Mouse (Mus musculus): ENCODE measurements around the gene Cmtm5. TPM values are rescaled to one million over a fixed set of nuclear protein-coding genes. Genes with fewer than 3 reads are reported as not detected.

Gene Cmtm5
- polyA plus RNA-seq (2015; fragmentation: Nextera tagmentation; extraction: Ambion mirVana): 1.1 and 2.1 TPM in 2 replicates

DNA sequence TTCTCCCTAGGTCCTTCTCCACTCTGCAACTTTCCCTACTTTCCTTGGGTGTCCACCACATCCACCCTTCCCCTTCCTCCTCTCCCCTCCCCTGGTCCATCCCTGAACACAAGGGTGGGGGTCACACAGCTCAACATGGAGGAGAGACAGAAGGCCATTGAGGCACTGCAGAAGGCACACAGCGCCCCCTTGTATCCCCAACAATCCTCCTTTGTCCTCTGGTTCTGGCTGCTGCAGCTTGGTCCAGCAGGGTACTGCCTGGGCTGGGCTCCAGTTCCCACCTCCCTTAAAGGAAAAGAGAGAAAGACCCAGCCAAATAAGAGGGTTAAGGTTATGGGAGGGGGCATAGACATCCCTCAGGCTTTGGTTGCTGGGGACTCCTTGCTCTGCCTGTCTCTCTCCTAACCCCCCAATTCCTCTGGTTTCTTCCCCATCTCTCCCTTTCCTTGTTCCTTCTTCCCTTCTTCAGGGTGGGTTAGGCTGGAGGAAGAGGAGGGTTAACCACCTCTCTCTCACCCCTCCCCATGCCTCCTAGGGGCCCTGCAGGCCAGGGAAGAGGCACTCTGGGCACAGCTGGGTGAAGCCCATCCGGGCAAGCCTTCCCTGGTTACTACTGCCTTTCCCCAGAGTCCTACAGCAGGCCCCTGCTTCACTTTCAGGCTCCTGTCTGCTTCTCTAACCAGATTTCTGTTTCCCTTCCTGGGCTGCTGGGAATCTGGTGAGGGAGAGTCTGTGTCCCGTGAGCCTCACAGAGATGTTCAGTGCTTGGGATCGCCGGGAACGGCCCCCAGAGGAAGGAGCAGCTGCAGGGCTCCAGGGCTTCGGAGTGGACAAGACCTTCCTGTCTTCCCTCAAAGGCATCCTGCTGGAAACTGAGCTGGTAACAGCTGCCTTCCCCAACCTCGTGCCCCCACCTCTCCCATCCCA lies at the start of gene Cmtm5:
Cmtm5 (plus strand) TSS at position 358 of the 927 bp plus-strand sequence.
- H3K4me3 ChIP-seq (ENCODE audit: low read depth, low read length): no peak within 1 kb of the TSS
- 0 out of 2 replicates have a peak, but pooled peaks cover 3% of the 10 kb centered on the region for H3K27me3 ChIP-seq (replicated peaks; ENCODE audit: control insufficient read depth, insufficient read depth, low read length)
- no peaks in the 10 kb centered on the region for H3K4me1 ChIP-seq (replicated peaks; ENCODE audit: control insufficient read depth, insufficient read depth, low read length)
- peak; percentile 49 for TF ChIP-seq CTCF (IDR thresholded peaks at IDR 0.05; ENCODE audit: low read depth)
- H3K27ac ChIP-seq (ENCODE audit: low read depth, low read length): no peak within 1 kb of the TSS
- 48% methylated on average over 8 of the region's 8 CpGs for WGBS
- no peaks in the 10 kb centered on the region for H3K36me3 ChIP-seq (ENCODE audit: control insufficient read depth, insufficient read depth)
- no peak within 1 kb of the TSS for H3K4me2 ChIP-seq (replicated peaks; ENCODE audit: low read depth)
- no peak within 1 kb of the TSS for H3K9ac ChIP-seq (ENCODE audit: low read depth, low read length)
- no peak for ATAC-seq
- no peaks in the 10 kb centered on the region for H3K9me3 ChIP-seq (ENCODE audit: control insufficient read depth)

GRCm38 (mm10) chr14:54892200-54892599 lies 43.9 kb upstream of the Cmtm5 start, which contains the start of gene Pabpn1:
TSS of gene Pabpn1 (plus strand) at chr14:54892500.
- Histone ChIP-seq H3K27ac (ENCODE audit: low read depth, low read length) (peak within 1 kb of the TSS; percentile 47), H3K4me3 (ENCODE audit: low read depth, low read length) (peak within 1 kb of the TSS; percentile 96), H3K36me3 (ENCODE audit: control insufficient read depth, insufficient read depth) (peaks cover 29% of the 10 kb centered on the region), H3K9me3 (ENCODE audit: control insufficient read depth) (no peaks in the 10 kb centered on the region), H3K9ac (ENCODE audit: low read depth, low read length) (no peak within 1 kb of the TSS), H3K27me3 (replicated peaks; ENCODE audit: control insufficient read depth, insufficient read depth, low read length) (no peaks in the 10 kb centered on the region), H3K4me1 (replicated peaks; ENCODE audit: control insufficient read depth, insufficient read depth, low read length) (0 out of 2 replicates have a peak, but pooled peaks cover 3% of the 10 kb centered on the region), H3K4me2 (replicated peaks; ENCODE audit: low read depth) (peak within 1 kb of the TSS; percentile 60)
- ATAC-seq: no peak
- no peak for TF ChIP-seq CTCF (IDR thresholded peaks at IDR 0.05; ENCODE audit: low read depth)
- WGBS: 95% methylated on average over 3 of the region's 3 CpGs

GRCm38 (mm10) chr14:54893651-54894181 lies 42.3 kb upstream of the Cmtm5 start:
- Histone ChIP-seq H3K4me1 (replicated peaks; ENCODE audit: control insufficient read depth, insufficient read depth, low read length) (0 out of 2 replicates have a peak, but pooled peaks cover 3% of the 10 kb centered on the region), H3K9ac (ENCODE audit: low read depth, low read length) (peak overlapping the region; percentile 100), H3K27me3 (replicated peaks; ENCODE audit: control insufficient read depth, insufficient read depth, low read length) (no peaks in the 10 kb centered on the region), H3K4me2 (replicated peaks; ENCODE audit: low read depth) (peak overlapping the region; percentile 82), H3K27ac (ENCODE audit: low read depth, low read length) (peak overlapping the region; percentile 98), H3K36me3 (ENCODE audit: control insufficient read depth, insufficient read depth) (peaks cover 38% of the 10 kb centered on the region), H3K4me3 (ENCODE audit: low read depth, low read length) (peak overlapping the region; percentile 96), H3K9me3 (ENCODE audit: control insufficient read depth) (no peaks in the 10 kb centered on the region)
- WGBS: under 1% methylated on average over 32 of the region's 38 CpGs
- ATAC-seq: peak; percentile 97
- no peak for TF ChIP-seq CTCF (IDR thresholded peaks at IDR 0.05; ENCODE audit: low read depth)

DNA sequence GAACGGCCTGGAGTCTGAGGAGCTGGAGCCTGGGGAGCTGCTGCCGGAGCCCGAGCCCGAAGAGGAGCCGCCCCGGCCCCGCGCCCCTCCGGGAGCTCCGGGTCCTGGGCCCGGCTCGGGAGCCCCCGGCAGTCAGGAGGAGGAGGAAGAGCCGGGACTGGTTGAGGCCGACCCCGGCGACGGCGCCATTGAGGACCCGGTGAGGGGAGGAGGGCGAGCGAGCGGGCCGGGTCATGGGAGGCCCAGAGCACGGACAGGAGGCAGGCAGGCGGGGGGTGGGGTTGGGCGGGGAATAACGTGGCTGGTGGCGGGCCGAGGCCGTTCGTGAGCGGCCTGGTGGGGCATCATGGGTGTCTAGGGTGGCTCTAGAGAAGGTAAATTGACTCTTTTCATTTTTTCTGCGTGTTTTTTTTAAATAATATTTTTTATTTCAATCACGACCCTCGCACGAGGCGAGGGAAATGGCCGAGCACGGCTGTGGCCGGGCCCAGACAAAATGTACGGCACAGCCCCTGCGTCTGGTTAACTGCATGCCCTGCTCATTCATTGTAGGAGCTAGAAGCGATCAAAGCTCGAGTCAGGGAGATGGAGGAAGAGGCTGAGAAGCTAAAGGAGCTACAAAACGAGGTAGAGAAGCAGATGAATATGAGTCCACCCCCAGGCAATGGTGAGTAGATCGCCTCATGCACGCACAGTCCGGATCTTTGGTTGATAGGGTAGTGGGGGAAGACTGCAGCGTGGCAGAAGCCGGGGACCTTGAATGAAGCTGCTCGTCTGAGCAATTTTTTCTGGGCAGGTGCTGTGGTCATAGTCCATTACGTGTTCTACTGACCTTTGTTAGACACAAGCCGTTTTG lies 41.5 kb upstream of the Cmtm5 start:
- no peak for TF ChIP-seq CTCF (IDR thresholded peaks at IDR 0.05; ENCODE audit: low read depth)
- Histone ChIP-seq H3K27me3 (replicated peaks; ENCODE audit: control insufficient read depth, insufficient read depth, low read length) (no peaks in the 10 kb centered on the region), H3K4me1 (replicated peaks; ENCODE audit: control insufficient read depth, insufficient read depth, low read length) (0 out of 2 replicates have a peak, but pooled peaks cover 3% of the 10 kb centered on the region), H3K9ac (ENCODE audit: low read depth, low read length) (peak overlapping the region; percentile 100), H3K36me3 (ENCODE audit: control insufficient read depth, insufficient read depth) (peaks cover 31% of the 10 kb centered on the region), H3K4me2 (replicated peaks; ENCODE audit: low read depth) (peak overlapping the region; percentile 82), H3K9me3 (ENCODE audit: control insufficient read depth) (no peaks in the 10 kb centered on the region), H3K4me3 (ENCODE audit: low read depth, low read length) (peak overlapping the region; percentile 96), H3K27ac (ENCODE audit: low read depth, low read length) (peak overlapping the region; percentile 98)
- peak; percentile 35 for ATAC-seq
- WGBS: under 1% methylated on average over 49 of the region's 54 CpGs

- Histone ChIP-seq H3K27me3 (replicated peaks; ENCODE audit: control insufficient read depth, insufficient read depth, low read length) (no peaks in the 10 kb centered on the region), H3K27ac (ENCODE audit: low read depth, low read length) (no peak overlapping the region), H3K9me3 (ENCODE audit: control insufficient read depth) (no peaks in the 10 kb centered on the region), H3K4me2 (replicated peaks; ENCODE audit: low read depth) (no peak overlapping the region), H3K4me1 (replicated peaks; ENCODE audit: control insufficient read depth, insufficient read depth, low read length) (0 out of 2 replicates have a peak, but pooled peaks cover 3% of the 10 kb centered on the region), H3K36me3 (ENCODE audit: control insufficient read depth, insufficient read depth) (peaks cover 28% of the 10 kb centered on the region), H3K4me3 (ENCODE audit: low read depth, low read length) (no peak overlapping the region), H3K9ac (ENCODE audit: low read depth, low read length) (no peak overlapping the region)
- ATAC-seq: no peak
- no peak for TF ChIP-seq CTCF (IDR thresholded peaks at IDR 0.05; ENCODE audit: low read depth)
- 37% methylated on average over 2 of the region's 2 CpGs for WGBS
These were observed 38.6 kb upstream of the Cmtm5 start for GRCm38 (mm10) chr14:54897445-54897844.

All from intestine, postnatal 0 days (tissue).